Mouse (Mus musculus): ENCODE results near the gene Prok1.
A peak's percentile ranks its signal among the peaks of the same experiment; 100 is the strongest.

Gene Prok1

DNA sequence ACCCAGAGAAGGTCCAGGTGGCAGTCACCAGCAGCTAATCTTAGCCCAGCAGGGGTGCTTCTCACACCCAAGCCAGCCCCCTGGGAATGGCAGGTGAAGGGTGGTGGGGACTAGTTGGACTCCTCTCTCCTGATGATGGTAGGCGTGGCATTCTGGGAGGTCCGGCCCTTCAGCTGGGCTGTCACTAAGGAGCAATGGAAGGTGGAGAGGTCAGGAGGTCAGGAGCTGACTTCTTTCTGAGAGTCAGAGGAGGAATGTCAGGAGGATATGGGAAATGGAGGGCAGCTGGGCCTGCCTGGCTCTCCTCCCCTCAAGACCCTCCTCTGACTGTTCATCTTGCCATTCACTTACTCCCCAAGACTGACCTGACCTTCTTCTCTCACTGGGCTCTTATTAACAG, 1.5 kb downstream of the Prok1 start:
- DNase-seq (ENCODE audit: low spot score in 2 of 2): no peak

DNA sequence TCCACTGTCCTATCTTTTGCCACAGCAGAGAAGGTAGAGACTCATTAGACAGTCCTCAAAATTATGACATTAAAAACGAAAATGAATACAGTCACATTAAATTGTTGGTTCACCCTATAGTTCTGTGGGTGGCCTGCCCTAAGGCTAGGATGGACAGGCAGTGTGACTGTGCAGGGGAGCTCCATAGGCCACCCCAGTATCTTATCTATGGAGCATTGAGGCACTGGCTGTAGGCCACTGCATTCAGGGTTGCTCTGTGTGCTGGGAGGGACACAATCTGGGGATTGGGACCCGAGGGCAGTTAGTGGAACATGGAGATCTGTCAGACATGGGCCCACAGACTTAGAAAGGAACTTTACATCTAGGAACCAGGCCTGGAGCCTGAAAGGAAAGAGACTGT, 5.6 kb downstream of the Prok1 start:
- no peak for DNase-seq (ENCODE audit: low spot score in 2 of 2)

DNA sequence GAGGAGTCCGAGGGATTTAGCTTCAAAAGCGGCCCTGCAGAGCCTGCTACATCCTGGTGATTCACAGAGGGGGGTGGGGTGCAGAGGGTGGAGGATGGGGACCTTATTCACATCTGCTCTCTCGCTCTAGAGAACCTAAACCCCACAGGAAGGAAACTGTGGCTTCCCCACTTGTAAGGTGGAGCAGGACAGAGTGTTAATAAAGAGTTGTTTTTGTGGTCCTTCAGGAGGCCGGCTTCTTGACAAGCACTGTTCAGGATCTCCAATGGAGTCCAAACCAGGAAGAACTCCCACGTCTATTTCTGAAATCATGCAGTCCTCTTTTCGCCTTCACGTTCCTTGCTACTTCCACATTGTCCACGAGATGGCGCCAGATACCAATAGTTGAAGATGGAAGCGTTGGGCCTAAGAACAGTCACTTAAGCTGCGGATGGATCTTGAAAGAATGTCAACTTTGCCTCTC, 6.1 kb downstream of the Prok1 start:
- DNase-seq (ENCODE audit: low spot score in 2 of 2): peak; percentile 69 to 75

DNA sequence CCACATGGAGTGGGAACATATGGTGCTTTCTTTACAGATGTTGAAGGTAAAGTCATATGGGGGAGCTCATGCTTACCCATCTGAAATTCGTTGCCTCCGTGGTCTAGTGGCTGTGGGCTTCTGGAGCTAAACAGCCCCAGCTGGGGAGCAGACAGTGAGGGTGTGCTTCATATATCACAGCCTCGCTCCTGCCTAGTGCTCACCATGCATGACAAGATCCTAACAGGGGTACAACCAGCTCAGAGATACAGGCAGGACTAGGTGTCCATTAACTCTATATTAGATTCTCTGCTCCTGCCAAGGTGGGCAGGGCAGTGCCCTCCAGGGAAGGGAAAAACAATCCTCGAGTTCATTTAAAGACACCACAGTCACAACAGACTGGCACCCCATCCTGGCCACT, 8.3 kb downstream of the Prok1 start:
- no peak for DNase-seq (ENCODE audit: low spot score in 2 of 2)

DNA sequence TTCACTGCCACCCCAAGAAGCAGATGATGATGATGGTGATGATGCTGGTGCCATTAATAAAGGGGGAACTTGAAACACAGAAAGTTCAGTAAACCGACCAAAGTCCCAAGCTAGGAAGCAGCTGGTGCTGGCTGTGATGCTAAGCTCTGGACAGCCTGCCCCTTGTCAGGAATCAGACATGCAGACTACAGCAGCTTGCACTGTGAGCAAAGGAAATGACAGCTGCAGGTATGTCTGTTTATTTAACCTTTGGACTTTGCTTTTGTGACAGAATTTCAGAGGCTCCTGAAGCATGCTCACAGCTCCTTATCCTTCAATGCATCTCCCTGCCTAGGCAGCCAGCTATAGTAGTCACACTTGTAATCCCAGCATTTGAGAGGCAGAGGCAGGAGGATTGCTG, 9.0 kb downstream of the Prok1 start, which contains the start of gene A630076J17Rik:
TSS of gene A630076J17Rik (plus strand) at position 88 of the 400 bp plus-strand sequence.
- no peak for DNase-seq (ENCODE audit: low spot score in 2 of 2)

DNA sequence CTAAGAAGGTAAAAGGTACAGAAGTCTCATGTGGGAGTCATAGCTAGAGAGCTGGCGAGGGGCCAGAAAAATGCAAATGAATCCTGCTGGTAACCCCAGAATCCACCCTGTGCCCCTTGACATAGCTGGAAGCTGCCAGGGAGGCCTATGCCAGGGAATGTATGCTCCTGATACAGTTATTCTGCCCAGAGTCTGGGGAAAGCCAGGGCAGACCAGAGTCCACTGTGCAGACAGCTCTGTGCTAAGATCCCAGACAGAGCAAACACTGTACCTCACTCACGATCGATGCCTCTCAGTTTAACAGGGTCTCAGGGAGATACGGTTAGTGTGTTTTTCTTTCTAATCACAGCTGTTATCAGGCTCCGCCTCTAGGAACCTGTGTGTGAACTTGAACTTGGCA, 9.7 kb downstream of the Prok1 start:
- no peak for DNase-seq (ENCODE audit: low spot score in 2 of 2)

DNA sequence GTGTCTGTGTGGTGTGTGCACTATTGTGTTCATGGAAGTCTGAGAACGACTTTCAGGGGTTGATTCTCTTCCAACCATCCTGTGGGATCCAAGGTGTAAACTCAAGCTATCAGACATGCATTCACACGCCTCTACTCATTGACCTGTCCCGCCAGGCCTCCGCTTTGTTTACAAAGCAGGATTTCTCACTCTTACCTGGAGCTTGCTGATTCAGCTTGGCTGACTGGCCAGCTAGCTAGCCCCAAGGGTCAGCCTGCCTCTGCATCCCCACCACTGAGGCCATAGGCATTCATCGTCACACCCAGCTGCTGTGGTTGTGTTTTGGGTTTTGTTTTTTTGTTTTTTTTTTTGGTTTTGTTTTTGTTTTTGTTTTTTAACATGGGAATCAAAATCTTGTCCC, 10.3 kb downstream of the Prok1 start:
- DNase-seq (ENCODE audit: low spot score in 2 of 2): no peak

DNA sequence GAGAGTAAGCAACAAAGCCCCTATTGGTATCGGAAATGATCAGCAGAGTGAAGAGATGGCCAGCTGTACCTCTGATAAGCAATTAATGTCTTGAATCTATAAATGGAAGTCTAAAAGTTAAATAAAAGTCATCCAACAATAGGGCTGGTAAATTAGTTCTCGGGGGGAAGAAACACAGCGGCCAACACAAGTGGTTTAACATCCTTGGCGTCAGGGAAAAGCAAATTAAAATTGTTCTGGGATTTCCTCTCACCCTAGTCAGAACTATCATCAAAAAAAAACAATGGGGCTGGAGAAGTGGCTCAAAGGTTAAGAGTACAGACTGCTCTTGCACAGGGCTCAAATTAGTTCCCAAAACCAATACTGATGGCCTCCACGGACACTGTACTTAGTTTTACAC, 13.7 kb downstream of the Prok1 start:
- no peak for DNase-seq (ENCODE audit: low spot score in 2 of 2)

DNA sequence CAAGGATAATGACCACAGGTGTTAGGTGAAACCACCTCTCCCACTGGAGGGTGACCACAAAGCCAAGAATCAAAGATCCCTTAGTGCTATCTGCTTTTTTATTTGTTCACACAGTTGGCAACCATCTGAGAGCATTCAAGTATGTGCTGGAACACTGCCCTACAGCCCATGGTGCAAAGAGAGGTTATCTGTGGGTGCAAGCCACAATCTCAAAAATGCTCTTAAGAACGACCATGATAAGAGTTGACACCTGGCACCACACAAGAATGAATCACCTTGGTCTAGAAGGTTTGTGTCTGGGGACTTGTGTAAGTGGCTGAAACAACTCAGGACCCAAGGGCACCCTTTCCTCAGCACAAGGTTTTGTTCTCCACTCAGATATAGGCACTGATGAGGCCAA, 16.3 kb downstream of the Prok1 start:
- DNase-seq (ENCODE audit: low spot score in 2 of 2): no peak

DNA sequence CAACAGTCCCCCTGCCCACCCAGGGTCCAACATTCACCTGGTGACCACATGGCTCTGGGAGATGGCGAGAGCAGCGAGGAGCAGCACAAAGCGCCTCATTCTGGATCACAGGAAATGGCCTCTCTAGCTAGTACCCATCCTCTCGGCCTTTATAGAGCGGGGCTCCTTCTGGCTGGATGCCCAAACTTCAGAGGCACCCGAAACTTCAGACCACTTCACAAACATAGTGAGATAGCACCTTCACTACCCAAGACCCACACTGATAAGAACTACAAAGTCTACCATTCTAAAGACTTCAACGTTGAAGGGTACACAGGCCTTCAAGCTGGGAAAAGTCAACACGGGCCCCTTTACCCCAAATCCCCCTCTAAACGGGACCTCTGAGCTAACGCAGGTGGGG, 17.9 kb downstream of the Prok1 start, which contains the start of gene Cym:
TSS of gene Cym (minus strand) at position 125 of the 400 bp plus-strand sequence.
- no peak for DNase-seq (ENCODE audit: low spot score in 2 of 2)

DNA sequence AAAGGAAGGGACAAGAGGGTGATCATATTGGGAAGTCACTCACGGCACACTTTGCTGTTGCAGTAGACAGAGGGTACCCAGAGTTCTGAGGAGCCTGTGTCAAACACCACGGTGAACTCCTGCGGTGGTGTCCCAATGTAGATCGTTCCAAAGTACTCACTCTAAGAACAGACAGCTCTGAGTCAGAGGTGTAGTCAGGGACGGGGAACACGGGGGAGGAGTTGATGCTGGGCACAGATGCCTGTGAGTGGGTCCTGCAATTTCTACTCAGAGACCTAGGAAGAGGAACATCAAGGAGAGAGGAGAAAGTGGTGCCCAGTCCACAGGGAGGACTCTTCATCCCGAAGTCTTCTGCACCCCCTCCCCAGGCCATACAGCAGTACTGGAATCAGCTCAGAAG, 20.9 kb downstream of the Prok1 start:
- DNase-seq (ENCODE audit: low spot score in 2 of 2): peak in 1 of 2 experiments; percentile 16

DNA sequence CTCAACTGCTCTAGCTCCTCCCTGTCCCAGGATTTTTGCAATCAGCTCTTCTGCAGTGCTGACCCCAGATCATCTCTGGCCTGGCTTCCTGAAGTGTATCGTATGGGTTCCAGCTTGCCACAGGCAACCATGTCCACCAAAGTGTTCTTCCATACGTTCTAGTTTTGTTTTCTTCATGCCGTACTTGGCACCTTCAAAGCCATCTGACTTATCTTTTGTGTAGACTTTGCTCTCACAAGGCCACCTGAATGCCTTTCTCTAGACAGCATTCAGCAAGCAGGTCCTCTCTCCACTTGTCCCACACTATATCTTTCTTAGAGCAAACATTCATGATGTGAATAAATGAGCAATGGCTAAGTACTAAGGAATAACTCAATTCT, 22.4 kb downstream of the Prok1 start:
- DNase-seq (ENCODE audit: low spot score in 2 of 2): no peak

DNA sequence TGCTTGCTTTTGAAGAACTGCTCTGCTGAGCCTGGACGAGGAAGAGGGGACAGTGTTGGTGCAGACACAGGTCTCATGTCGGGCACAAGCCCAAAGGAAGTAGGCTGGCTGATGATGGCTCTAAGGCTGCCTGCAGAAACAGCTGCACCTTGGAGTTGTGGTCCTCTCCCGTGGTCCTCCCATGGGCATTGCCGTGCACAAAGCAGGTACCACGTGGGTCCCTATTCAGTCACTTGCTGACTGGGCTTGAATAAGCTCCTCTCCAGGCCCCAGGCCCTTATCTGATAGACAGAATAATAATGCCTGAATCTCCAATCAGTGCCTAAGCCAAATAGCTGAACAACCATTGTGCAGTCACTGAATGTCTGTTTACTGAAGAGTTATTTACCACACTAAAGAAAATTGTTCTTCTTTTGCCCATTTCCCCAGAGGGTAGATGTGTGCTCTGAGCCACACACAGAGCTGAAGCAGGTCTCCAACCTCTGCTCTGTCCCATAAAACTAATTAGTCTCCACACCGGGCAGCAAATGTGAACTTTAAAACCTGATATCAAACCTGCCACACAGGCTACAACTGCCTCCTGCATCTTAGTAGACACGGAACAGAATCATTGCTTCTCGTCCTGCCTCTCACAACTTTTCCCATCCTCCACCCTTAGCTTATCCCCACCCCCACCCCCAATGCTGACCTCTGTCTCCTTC, 23.0 kb downstream of the Prok1 start:
- DNase-seq (ENCODE audit: low spot score in 2 of 2): no peak

DNA sequence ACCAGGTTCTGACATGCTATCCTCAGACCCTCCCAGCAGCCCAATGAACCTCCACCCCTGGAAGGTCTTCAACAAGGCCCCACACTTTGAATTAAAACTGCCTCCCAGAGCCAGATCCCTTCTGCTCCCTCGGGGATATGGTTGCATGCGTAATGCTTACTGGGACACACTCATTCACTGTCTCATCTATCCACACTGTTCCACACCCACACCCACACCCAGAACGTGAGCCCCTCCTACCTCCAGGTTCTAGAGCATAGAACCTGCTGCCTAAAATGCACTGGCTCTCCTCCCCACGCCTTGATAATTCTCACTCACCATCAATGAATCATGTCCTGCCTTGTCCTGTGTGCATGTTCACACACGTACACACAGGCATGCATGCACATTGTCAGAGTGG, 24.9 kb downstream of the Prok1 start:
- no peak for DNase-seq (ENCODE audit: low spot score in 2 of 2)

DNA sequence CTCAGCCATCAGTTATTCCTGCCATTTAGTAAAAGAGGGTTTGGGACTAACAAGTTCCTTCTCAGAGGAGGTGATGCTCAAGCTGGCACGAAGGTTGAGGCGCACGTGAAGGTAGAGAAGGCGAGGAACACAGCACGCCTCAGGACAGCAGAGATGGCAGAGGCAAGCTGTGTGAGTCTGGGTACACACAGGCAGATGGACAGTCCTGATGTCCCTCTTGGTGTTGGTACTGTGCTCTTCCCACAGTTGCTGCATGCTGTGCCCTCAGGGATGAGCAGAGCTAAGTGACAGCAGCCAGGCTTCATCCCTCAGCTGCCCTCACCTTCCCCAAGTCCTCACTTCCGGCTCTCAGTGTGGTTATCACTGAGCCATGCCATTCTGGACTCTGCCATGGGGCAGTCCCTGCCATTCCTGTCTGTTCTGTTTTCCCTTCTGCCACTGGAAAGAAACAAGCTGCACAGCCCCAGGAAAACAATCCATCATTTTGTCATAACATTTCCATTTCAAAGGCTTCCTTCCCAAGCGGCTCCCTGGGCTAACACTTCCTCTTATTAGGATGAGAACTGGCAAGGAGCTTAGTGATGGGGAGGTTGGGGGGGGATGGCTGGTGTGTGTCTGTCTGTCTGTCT, 31.8 kb downstream of the Prok1 start:
- DNase-seq (ENCODE audit: low spot score in 2 of 2): no peak

DNA sequence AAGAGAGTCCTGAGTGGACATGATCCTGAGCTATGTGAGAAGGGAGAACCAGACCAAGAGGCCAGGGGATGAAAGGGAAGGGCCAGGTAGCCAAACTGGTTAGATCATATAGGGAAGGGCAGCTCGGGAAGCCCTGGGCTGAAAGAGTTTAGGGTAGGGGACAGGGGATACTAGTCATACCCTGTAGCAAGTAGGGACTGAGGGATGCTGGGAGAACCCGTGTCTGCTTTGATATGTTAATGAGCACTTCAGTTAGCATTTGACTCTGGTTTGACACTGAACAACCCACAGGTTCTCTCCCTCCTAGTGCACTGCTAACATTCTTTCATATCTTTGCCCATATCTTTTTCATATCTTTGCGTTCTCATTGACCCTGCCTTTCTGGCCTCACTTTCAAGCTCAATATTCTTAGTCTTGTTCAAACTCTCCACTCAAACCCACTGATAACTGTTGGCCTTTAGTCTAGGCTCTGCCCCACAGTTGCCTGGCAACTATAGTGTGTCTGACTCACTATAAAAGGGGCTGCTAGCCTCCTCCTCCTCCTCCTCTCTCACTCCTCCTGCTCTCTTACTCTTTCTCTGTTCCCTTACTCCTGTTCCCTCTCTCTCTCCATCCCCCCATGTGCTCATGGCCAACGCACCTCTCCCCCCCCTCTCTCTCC, 32.9 kb downstream of the Prok1 start:
- no peak for DNase-seq (ENCODE audit: low spot score in 2 of 2)

DNA sequence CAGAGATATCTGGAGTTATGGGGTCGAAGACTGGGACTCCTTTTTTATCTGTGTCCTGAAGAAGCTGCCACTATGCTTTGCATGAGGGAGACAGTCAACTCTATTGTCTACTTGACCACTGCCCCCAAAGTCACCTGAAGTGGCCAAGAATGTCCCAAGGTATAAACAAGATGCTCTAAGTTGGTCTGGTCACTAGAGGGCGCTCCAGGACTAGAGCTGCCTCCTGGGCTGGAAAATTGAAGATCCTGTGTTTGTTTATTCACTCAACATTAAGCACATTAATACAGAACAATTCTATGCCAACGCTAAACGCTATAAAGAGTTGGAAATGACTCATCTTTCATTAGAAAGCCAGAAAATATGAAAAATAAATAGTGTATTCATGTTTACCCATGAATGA, 33.5 kb downstream of the Prok1 start:
- peak; percentile 36 to 40 for DNase-seq (ENCODE audit: low spot score in 2 of 2)

DNA sequence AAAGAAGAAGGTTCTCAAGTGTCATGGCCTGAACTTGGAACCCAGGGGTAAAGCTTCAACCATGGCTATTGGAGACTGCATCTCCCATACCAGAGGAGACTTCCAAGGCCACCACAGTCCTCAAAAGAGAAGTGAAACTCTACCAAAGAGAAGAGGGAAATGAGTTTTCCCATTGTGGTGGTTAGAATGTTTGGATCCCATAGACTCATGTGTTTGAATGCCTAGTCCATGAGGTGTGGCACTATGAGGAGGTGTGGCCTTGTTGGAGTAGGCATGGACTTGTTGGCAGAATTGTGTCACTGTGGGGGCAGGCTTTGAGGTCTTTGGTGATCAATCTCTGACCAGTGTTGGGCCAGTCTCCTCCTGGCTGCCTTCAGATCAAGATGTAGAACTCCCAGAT, 34.3 kb downstream of the Prok1 start:
- no peak for DNase-seq (ENCODE audit: low spot score in 2 of 2)

DNA sequence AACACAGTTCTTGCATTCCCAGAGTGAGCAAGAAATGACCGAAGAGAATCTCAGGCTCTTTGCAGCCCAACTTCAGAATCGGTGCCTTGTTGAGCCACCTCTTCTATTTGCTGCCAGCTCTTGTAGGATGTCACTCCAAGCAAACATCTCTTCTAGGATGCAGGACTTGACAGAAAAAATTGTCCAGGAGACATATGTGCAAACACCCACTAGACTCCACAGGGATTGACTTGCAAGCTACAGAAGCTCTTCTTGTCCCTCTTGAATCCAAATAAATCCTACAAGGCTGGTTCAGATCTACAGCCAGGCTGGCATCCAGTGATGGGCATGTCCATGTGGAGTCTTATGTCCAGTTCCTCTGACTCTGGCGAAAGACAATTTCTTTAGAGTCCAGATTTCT, 35.1 kb downstream of the Prok1 start:
- no peak for DNase-seq (ENCODE audit: low spot score in 2 of 2)

DNA sequence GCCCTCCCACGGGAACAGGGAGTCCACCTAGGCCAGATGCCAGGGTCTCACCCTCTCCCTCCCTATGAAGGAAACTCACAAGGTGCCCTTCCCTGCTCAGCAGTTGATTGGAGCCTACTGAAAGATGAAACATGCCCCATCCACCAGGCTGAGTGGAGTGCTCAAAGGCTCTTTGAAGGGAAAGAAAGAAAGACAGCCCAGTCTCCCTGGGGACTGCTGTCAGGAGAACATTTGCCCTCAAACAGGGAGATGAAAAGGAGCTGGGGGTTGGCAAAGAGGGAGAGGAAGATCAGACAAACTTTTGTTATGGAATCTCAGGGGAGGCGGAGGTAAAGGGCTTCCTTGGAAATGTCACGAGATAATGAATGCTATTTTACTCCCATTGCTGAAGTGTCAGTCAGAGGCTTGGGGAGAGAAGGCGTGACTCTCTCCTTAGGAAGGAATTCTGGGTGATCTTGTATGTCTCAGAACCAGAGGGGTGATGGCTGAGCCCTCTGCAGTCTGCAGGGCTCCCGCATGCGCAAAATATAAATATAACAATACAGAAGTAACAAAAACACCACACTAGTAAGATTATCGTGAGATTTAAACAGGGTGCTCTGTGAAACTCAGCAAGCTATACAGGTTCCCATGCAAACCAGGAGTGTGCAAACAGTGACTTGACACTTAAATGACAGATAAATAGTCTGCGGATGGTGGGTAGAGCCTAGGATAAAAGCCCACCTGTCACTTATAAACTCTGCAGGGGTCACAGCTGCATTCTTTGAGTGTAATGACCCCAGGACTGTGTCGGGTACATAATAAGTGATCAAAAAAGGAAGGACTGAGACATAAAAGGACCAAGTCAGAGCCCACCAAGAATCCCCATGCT, 38.0 kb downstream of the Prok1 start:
- DNase-seq (ENCODE audit: low spot score in 2 of 2): no peak

DNA sequence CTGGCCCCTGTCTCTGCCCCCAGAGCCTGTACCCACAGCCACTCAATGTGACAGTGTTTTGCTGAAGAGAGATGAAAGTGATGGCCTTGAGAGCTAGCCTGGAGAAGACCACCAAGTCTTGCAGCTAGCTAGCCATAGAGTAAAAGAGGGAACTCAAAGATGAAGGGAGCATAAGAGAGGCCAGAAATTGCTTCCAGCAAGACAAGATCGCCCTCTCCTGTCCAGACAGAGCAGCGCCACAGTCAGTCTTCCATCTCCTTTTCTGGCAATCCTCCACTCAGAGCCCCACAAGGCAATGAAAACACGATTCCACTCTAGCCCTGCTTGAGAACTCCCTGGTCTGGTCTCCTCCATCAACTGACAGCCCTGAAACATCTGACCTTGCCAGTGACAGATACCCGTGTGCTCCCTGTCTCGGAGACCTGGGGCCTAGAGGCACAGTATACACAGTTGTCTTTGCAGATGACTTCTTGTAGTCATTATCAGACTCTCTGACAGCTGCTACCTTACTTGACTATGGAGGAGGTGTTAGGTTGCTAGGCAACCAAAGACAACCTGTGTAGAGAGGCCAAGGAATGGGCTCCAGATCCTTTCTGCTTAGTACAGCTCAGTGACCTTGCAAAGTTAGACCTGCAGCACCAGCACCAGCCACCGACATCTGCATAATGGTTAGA, 51.1 kb downstream of the Prok1 start:
- DNase-seq (ENCODE audit: low spot score in 2 of 2): peak; percentile 56 to 62
